Mouse (Mus musculus) G1E-ER4 (cell line): ENCODE results near the gene Ctla4. TPM values are rescaled to one million over a fixed set of nuclear protein-coding genes. Genes with fewer than 3 reads are reported as not detected.

Experiments used
- GATA1 ChIP-seq: IDR thresholded peaks from one replicate; pipeline ENCODE4 v1.8.0; 2012; ENCODE audit warnings: low read length, inconsistent platforms
- polyA plus RNA-seq: library from polyadenylated mRNA; stranded (reverse); fragments of >175 nt; gene quantifications from 2 replicates; pipeline ENCODE4 v1.2.3, GENCODE M21; 2012

Gene Ctla4
- polyA plus RNA-seq, 1 experiment = not detected

GRCm38 (mm10) chr1:60860955-60861354, 25.8 kb upstream of the Ctla4 start:
- TF ChIP-seq GATA1 = no peak

- TF ChIP-seq GATA1 = no peak
Observed at GRCm38 (mm10) chr1:60861431-60861830, 25.4 kb upstream of the Ctla4 start.

- TF ChIP-seq GATA1 = no peak
Observed at GRCm38 (mm10) chr1:60862510-60862909, 24.3 kb upstream of the Ctla4 start.

- no peak for TF ChIP-seq GATA1
Observed at GRCm38 (mm10) chr1:60862951-60863461, 23.8 kb upstream of the Ctla4 start.

- TF ChIP-seq GATA1 = no peak
Observed at GRCm38 (mm10) chr1:60863701-60864100, 23.1 kb upstream of the Ctla4 start.

GRCm38 (mm10) chr1:60865167-60865566, 21.6 kb upstream of the Ctla4 start:
- TF ChIP-seq GATA1 = no peak

GRCm38 (mm10) chr1:60866043-60866442, 20.8 kb upstream of the Ctla4 start:
- no peak for TF ChIP-seq GATA1

GRCm38 (mm10) chr1:60868333-60869277, 18.2 kb upstream of the Ctla4 start:
- no peak for TF ChIP-seq GATA1

GRCm38 (mm10) chr1:60875267-60875666, 11.5 kb upstream of the Ctla4 start:
- TF ChIP-seq GATA1 = no peak

- TF ChIP-seq GATA1 = no peak
Observed at GRCm38 (mm10) chr1:60880116-60880867, 6.5 kb upstream of the Ctla4 start.

- no peak for TF ChIP-seq GATA1
Observed at GRCm38 (mm10) chr1:60882792-60883191, 4.0 kb upstream of the Ctla4 start.

GRCm38 (mm10) chr1:60883279-60883678, 3.5 kb upstream of the Ctla4 start:
- TF ChIP-seq GATA1 = no peak

GRCm38 (mm10) chr1:60884611-60885010, 2.2 kb upstream of the Ctla4 start:
- TF ChIP-seq GATA1 = no peak

GRCm38 (mm10) chr1:60898127-60898932, 11.5 kb downstream of the Ctla4 start:
- no peak for TF ChIP-seq GATA1

GRCm38 (mm10) chr1:60898933-60899210, 12.1 kb downstream of the Ctla4 start:
- TF ChIP-seq GATA1 = no peak

- no peak for TF ChIP-seq GATA1
Observed at GRCm38 (mm10) chr1:60899244-60899643, 12.4 kb downstream of the Ctla4 start.
